ENCODE assay signal across 8 mouse cellular contexts in genomic region chr11:100759611-100760233, GRCm38 (mm10). TPM values are rescaled to one million over a fixed set of nuclear protein-coding genes. Genes with fewer than 3 reads are reported as not detected.
DNase-seq lines count a peak whose midpoint lies in the region; ATAC-seq and TF ChIP-seq lines count a peak whose summit lies in the region.

Gene Kcnh4, minus strand, starts transcription at chr11:100759942.

- no peak for TF ChIP-seq POLR2A in olfactory bulb, adult 2 months (IDR thresholded peaks at IDR 0.05; ENCODE audit: insufficient read depth, low read depth, low read length)

- WGBS in embryonic facial prominence, embryonic 12.5 days: 2% methylated on average over 50 of the region's 51 CpGs
- WGBS in hindbrain, embryonic 11.5 days: under 1% methylated on average over 36 of the region's 51 CpGs
- 1% methylated on average over 51 of the region's 51 CpGs for WGBS in lung, embryonic 15.5 days
- under 1% methylated on average over 51 of the region's 51 CpGs for WGBS in olfactory bulb, adult 2 months

- peaks cover 12% of the 10 kb centered on the region for H3K4me1 ChIP-seq in embryonic facial prominence, embryonic 12.5 days
- peaks cover 6% of the 10 kb centered on the region for H3K4me1 ChIP-seq in hindbrain, embryonic 11.5 days (replicated peaks; ENCODE audit: control insufficient read depth, insufficient read depth, low read length)
- peaks cover 17% of the 10 kb centered on the region for H3K4me1 ChIP-seq in lung, embryonic 15.5 days
- H3K4me1 ChIP-seq in olfactory bulb, adult 2 months (ENCODE audit: control insufficient read depth, insufficient read depth, low read length): peaks cover 25% of the 10 kb centered on the region

- no peak for TF ChIP-seq CTCF in olfactory bulb, adult 2 months (IDR thresholded peaks at IDR 0.05; ENCODE audit: insufficient read depth, low read depth, low read length)

- peaks cover 54% of the 10 kb centered on the region for H3K27me3 ChIP-seq in embryonic facial prominence, embryonic 12.5 days
- H3K27me3 ChIP-seq in hindbrain, embryonic 11.5 days (ENCODE audit: control insufficient read depth, insufficient read depth, low read length): peaks cover 18% of the 10 kb centered on the region
- H3K27me3 ChIP-seq in lung, embryonic 15.5 days: peaks cover 37% of the 10 kb centered on the region

- no peaks in the 10 kb centered on the region for H3K36me3 ChIP-seq in embryonic facial prominence, embryonic 12.5 days
- H3K36me3 ChIP-seq in hindbrain, embryonic 11.5 days (ENCODE audit: control insufficient read depth, insufficient read depth, low read length): no peaks in the 10 kb centered on the region
- no peaks in the 10 kb centered on the region for H3K36me3 ChIP-seq in lung, embryonic 15.5 days

- peak within 1 kb of the TSS; percentile 32 for H3K4me3 ChIP-seq in embryonic facial prominence, embryonic 12.5 days
- peak within 1 kb of the TSS; percentile 45 for H3K4me3 ChIP-seq in hindbrain, embryonic 11.5 days (ENCODE audit: low read depth, low read length)
- H3K4me3 ChIP-seq in lung, embryonic 15.5 days: peak within 1 kb of the TSS; percentile 28
- peak within 1 kb of the TSS; percentile 65 for H3K4me3 ChIP-seq in olfactory bulb, adult 2 months (ENCODE audit: insufficient read depth, low read depth, low read length)

- no peak for ATAC-seq in embryonic facial prominence, embryonic 12.5 days (ENCODE audit: insufficient number of reproducible peaks, insufficient read depth, low FRiP score, low TSS enrichment)
- peak; percentile 39; the same call in 1 of the 2 replicates for ATAC-seq in hindbrain, embryonic 11.5 days (ENCODE audit: low FRiP score)
- ATAC-seq in lung, embryonic 15.5 days (ENCODE audit: borderline replicate concordance, extremely low read depth, low FRiP score, low TSS enrichment): 0 out of 2 replicates have a peak, but pooled peaks have one; percentile 8

- H3K4me2 ChIP-seq in embryonic facial prominence, embryonic 12.5 days (replicated peaks): peak within 1 kb of the TSS; percentile 58
- peak within 1 kb of the TSS; percentile 87 for H3K4me2 ChIP-seq in hindbrain, embryonic 11.5 days (replicated peaks; ENCODE audit: low read depth, low read length)
- H3K4me2 ChIP-seq in lung, embryonic 15.5 days: peak within 1 kb of the TSS; percentile 63

- DNase-seq in urinary bladder, postnatal 14 days (ENCODE audit: low spot score): peak; percentile 47
- no peak for DNase-seq in urinary bladder, postnatal 10 days (ENCODE audit: low spot score)
- peak; percentile 64 for DNase-seq in hindbrain, embryonic 11.5 days (ENCODE audit: low spot score)
- peak; percentile 72 to 74 for DNase-seq in layer of hippocampus, postnatal 10 days (ENCODE audit: low spot score in 2 of 2)
- peak; percentile 66 to 68 for DNase-seq in thymus, postnatal 10 days (ENCODE audit: low spot score in 2 of 2)

- H3K9me3 ChIP-seq in embryonic facial prominence, embryonic 12.5 days: no peaks in the 10 kb centered on the region
- H3K9me3 ChIP-seq in hindbrain, embryonic 11.5 days (ENCODE audit: control insufficient read depth, low read length): no peaks in the 10 kb centered on the region
- H3K9me3 ChIP-seq in lung, embryonic 15.5 days: no peaks in the 10 kb centered on the region

- H3K27ac ChIP-seq in embryonic facial prominence, embryonic 12.5 days: no peak within 1 kb of the TSS
- H3K27ac ChIP-seq in hindbrain, embryonic 11.5 days (ENCODE audit: low read depth, low read length): peak within 1 kb of the TSS; percentile 1; the same call in 1 of the 2 replicates
- no peak within 1 kb of the TSS for H3K27ac ChIP-seq in lung, embryonic 15.5 days
- H3K27ac ChIP-seq in olfactory bulb, adult 2 months (ENCODE audit: insufficient read depth, low read depth, low read length): peak within 1 kb of the TSS; percentile 63; the same call in 1 of the 2 replicates

- H3K9ac ChIP-seq in embryonic facial prominence, embryonic 12.5 days: no peak within 1 kb of the TSS; the same call in 1 of the 2 replicates
- H3K9ac ChIP-seq in hindbrain, embryonic 11.5 days (ENCODE audit: low read depth, low read length): peak within 1 kb of the TSS; percentile 64
- H3K9ac ChIP-seq in lung, embryonic 15.5 days: no peak within 1 kb of the TSS

RNA-seq across cellular contexts. Expression of gene Kcnh4, which starts in this region (rescaled TPM):
- polyA plus RNA-seq in embryonic facial prominence, embryonic 12.5 days (2016; fragmentation: Nextera tagmentation; extraction: Ambion mirVana): 0.46 and 0.55 TPM in 2 replicates
- polyA plus RNA-seq in hindbrain, embryonic 11.5 days (2014; fragmentation: Nextera tagmentation; extraction: Ambion mirVana): 3.8 and 5.7 TPM in 2 replicates
- total RNA-seq in layer of hippocampus, postnatal 10 days (2021): 1 to 10 TPM; 1.5 to 2.2 TPM
- polyA plus RNA-seq in lung, embryonic 15.5 days (2015; fragmentation: Nextera tagmentation; extraction: Ambion mirVana): 0.04 TPM in 1 of 2 replicates, not detected in the other
- polyA plus RNA-seq in olfactory bulb, adult 2 months (2012; ENCODE audit: insufficient read depth, insufficient read length, low replicate concordance, missing spikeins): not detected in 2 replicates

Comparison
In these comparisons a context has a peak if more than half of its experiments do, and no peak if none do; other contexts are left out.
1. Peak in ATAC-seq, H3K4me3 ChIP-seq and H3K4me2 ChIP-seq in lung, embryonic 15.5 days; RNA of the gene not detected or under 1 TPM.
2. H3K27ac ChIP-seq: peak in hindbrain, embryonic 11.5 days (single experiment) and olfactory bulb, adult 2 months (single experiment); none in embryonic facial prominence, embryonic 12.5 days (single experiment) and lung, embryonic 15.5 days (single experiment).
3. Peak in every context shown above with its lines, with median percentiles within 50 percentile points of each other: H3K4me2 ChIP-seq and H3K4me3 ChIP-seq.